Mouse (Mus musculus) ES-E14 (cell line): ENCODE measurements around the gene Ercc2.

ENCODE experiments used
- MAFK ChIP-seq: IDR thresholded peaks from 2 replicates; pipeline ENCODE4 v1.6.1; 2014; ENCODE audit warnings: mild to moderate bottlenecking, low read depth, low read length, inconsistent platforms; ENCODE audit not compliant: insufficient read depth
- ZC3H11A ChIP-seq: IDR thresholded peaks from 2 replicates; pipeline ENCODE4 v1.6.1; 2012; ENCODE audit warnings: low read depth, mild to moderate bottlenecking, inconsistent platforms, low read length, borderline replicate concordance
- ZNF384 ChIP-seq: IDR thresholded peaks from 2 replicates; pipeline ENCODE4 v1.6.1; 2012; ENCODE audit warnings: low read depth, low read length, inconsistent platforms

- no peak for TF ChIP-seq ZC3H11A
- no peak for TF ChIP-seq MAFK
- TF ChIP-seq ZNF384, result no peak
These were observed 61.5 kb downstream of the Ercc2 start for GRCm38 (mm10) chr7:19443344-19443743.
